Mouse (Mus musculus): ENCODE measurements around the gene Gm28576.
"Not testable (repeated sequence)": the region's sequence is repeated elsewhere in the genome, so short reads cannot be mapped to it uniquely, and the experiment has no call there.

Gm28576 gene

GRCm38 (mm10) chrY:7722641-7723040 lies at the start of gene Gm28576:
Gene Gm28576 (plus strand): TSS chrY:7722941.
- in situ Hi-C loops (cut with MboI; ENCODE audit: low pct_unique_long_range_greater_than_20kb in 1 of 2, low sequenced_read_pairs in 2 of 2, unreplicated experiment in 1 of 2): not testable (repeated sequence)
